Mouse (Mus musculus) ES-E14 (cell line): ENCODE results near the gene Slitrk4. TPM values are rescaled to one million over a fixed set of nuclear protein-coding genes. Genes with fewer than 3 reads are reported as not detected.

Source experiments
- DNase-seq: peaks from one replicate; pipeline ENCODE4 v3.0.0-alpha.2; 2013; ENCODE audit warnings: low read depth, low spot score
- H3K27ac ChIP-seq: 2 replicates; pipeline ENCODE4 v1.5.1; 2012; ENCODE audit warnings: low read depth, mild to moderate bottlenecking, low read length, moderate library complexity, mixed read lengths; ENCODE audit not compliant: poor library complexity, insufficient read depth, severe bottlenecking
- H3K36me3 ChIP-seq: 2 replicates; pipeline ENCODE4 v1.6.1; 2012; ENCODE audit warnings: mild to moderate bottlenecking, low read length, moderate library complexity, mixed read lengths; ENCODE audit not compliant: control insufficient read depth, poor library complexity, insufficient read depth, severe bottlenecking
- H3K4me1 ChIP-seq, 2 experiments: fragments of 150-350 bp in 1 of 2; sonication (generic) in 1 of 2; 2 replicates each; pipeline ENCODE4 v1.6.1; 2012; ENCODE audit warnings: low read length in 2 of 2, mild to moderate bottlenecking in 1 of 2, mixed read lengths in 1 of 2; ENCODE audit not compliant: control insufficient read depth in 2 of 2, insufficient read depth in 2 of 2, poor library complexity in 1 of 2
- H3K4me3 ChIP-seq, 2 experiments: fragments of 150-350 bp in 1 of 2; sonication (generic) in 1 of 2; 2 replicates each; pipeline ENCODE4 v1.5.1; 2012; ENCODE audit warnings: low read length in 2 of 2, low read depth in 1 of 2, mild to moderate bottlenecking in 1 of 2, mixed read lengths in 1 of 2; ENCODE audit not compliant: insufficient read depth in 1 of 2, poor library complexity in 1 of 2, severe bottlenecking in 1 of 2
- H3K9ac ChIP-seq: 2 replicates; pipeline ENCODE4 v1.6.1; 2012; ENCODE audit warnings: low read depth, mild to moderate bottlenecking, low read length, mixed read lengths; ENCODE audit not compliant: poor library complexity, insufficient read depth, severe bottlenecking
- H3K9me3 ChIP-seq: fragments of 150-350 bp; sonication (generic); 2 replicates; pipeline ENCODE4 v1.6.1; 2012; ENCODE audit warnings: low read depth, mild to moderate bottlenecking, low read length; ENCODE audit not compliant: control insufficient read depth, insufficient read depth
- CHD2 ChIP-seq: IDR thresholded peaks from 2 replicates; pipeline ENCODE4 v1.6.1; 2014; ENCODE audit warnings: mild to moderate bottlenecking, low read depth, low read length, inconsistent platforms
- HCFC1 ChIP-seq: IDR thresholded peaks from 2 replicates; pipeline ENCODE4 v1.6.1; 2012; ENCODE audit warnings: low read length, inconsistent platforms, borderline replicate concordance; ENCODE audit not compliant: insufficient read depth
- MAFK ChIP-seq: IDR thresholded peaks from 2 replicates; pipeline ENCODE4 v1.6.1; 2014; ENCODE audit warnings: mild to moderate bottlenecking, low read depth, low read length, inconsistent platforms; ENCODE audit not compliant: insufficient read depth
- ZC3H11A ChIP-seq: IDR thresholded peaks from 2 replicates; pipeline ENCODE4 v1.6.1; 2012; ENCODE audit warnings: low read depth, mild to moderate bottlenecking, inconsistent platforms, low read length, borderline replicate concordance
- ZNF384 ChIP-seq: IDR thresholded peaks from 2 replicates; pipeline ENCODE4 v1.6.1; 2012; ENCODE audit warnings: low read depth, low read length, inconsistent platforms
- in situ Hi-C, 2 experiments: fragments of 600-800 bp; cut with MboI; formaldehyde crosslinking; loops; one replicate each; pipeline ENCODE4 v1.15.1; 2025; ENCODE audit warnings: low sequenced_read_pairs in 2 of 2, inconsistent platforms in 1 of 2; ENCODE audit not compliant: unreplicated experiment in 2 of 2
- total RNA-seq: library from RNA; depleted of rRNA; stranded (reverse); fragments of 300-350 nt; gene quantifications from 2 replicates; pipeline ENCODE4 v1.2.3, GENCODE M21; 2012; rRNA removed

Gene Slitrk4
- total RNA-seq, 1 experiment, result 1.0 TPM

DNA sequence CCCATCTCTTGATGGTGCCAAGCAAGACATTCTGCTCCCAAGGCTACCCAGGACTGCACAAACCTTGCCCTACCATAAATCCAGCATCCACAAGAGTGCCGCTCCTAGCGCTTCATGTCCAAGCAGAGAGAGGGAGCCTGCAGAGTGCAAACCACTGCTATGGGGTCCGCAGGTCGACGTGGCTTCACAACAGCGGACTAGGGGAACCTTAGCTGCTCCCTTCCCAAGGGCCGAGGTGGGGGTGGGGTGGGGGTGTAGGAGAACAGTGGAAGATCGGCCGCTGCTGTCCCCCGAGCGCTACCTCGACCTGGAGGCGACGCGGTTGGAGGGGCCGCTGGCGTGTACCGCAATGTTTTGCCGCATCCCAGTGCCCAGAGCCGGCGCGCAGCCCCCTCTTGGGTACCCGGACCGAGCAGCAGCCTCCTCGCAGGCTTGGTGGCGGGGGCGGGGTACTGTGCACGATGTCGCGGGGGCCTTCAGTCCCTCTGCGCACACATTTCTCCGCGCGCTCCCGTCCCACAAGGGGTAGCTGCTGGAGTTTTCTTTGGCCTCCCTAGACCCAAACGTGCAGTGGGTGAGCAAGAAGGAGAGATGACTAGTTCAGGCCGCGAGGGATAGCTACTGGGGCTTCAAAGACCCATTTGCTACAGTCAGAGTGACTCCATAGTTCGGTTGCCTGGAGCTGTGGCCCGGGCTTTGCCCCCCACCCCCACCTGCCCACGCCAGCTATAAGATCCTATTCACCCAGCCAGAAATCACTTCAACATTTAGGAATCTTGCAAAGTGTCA, 1.1 kb downstream of the Slitrk4 start:
- no peak for DNase-seq
- no peak overlapping the region for H3K27ac ChIP-seq
- no peaks in the 10 kb centered on the region for H3K9me3 ChIP-seq
- peak overlapping the region; percentile 31; the same call in 1 of the 2 replicates for H3K9ac ChIP-seq
- H3K36me3 ChIP-seq, result no peaks in the 10 kb centered on the region
- peak overlapping the region; percentile 62 to 63; a peak in 3 of 4 replicates for H3K4me3 ChIP-seq
- TF ChIP-seq MAFK, result no peak
- no peak for TF ChIP-seq ZNF384
- TF ChIP-seq CHD2, result no peak
- TF ChIP-seq ZC3H11A, result no peak
- TF ChIP-seq HCFC1, result no peak
- no peaks in the 10 kb centered on the region for H3K4me1 ChIP-seq
- in situ Hi-C loops, result no loop called here

GRCm38 (mm10) chrX:64263481-64263880, 13.3 kb downstream of the Slitrk4 start:
- no peak for DNase-seq

More at GRCm38 (mm10) chrX:64263481-64263880, 13.3 kb downstream of the Slitrk4 start:
- Histone ChIP-seq H3K4me3 (no peak overlapping the region), H3K9me3 (no peaks in the 10 kb centered on the region), H3K36me3 (no peaks in the 10 kb centered on the region), H3K9ac (no peak overlapping the region), H3K4me1 (no peaks in the 10 kb centered on the region), H3K27ac (no peak overlapping the region)
- TF ChIP-seq ZC3H11A (no peak), MAFK (no peak), HCFC1 (no peak), ZNF384 (no peak), CHD2 (no peak)
- in situ Hi-C loops, result no loop called here

Other genes starting within 250 kb of the Slitrk4 start
- not detected in 2 replicates for gene Gm6760, start 124.8 kb downstream of the Slitrk4 start, total RNA-seq
- 2.8 and 14.4 TPM in 2 replicates for gene 3830417A13Rik, start 103.4 kb downstream of the Slitrk4 start, total RNA-seq